Mouse (Mus musculus) midbrain, embryonic 11.5 days (tissue): ENCODE data around the gene Gm7138. TPM values are rescaled to one million over a fixed set of nuclear protein-coding genes. Genes with fewer than 3 reads are reported as not detected.

ENCODE experiments used
- ATAC-seq: fragments of 200-750 bp; cut with Nextera tagmentation; 2 replicates; pipeline ENCODE4 v1.8.0; 2017; ENCODE audit warnings: moderate TSS enrichment, moderate library complexity; ENCODE audit not compliant: low FRiP score
- DNase-seq: peaks from one replicate; pipeline ENCODE4 v3.0.0; 2015; ENCODE audit warnings: low spot score; ENCODE audit errors: missing footprints
- H3K27ac ChIP-seq: fragments of 300-500 bp; sonication (generic); 2 replicates; pipeline ENCODE4 v1.5.1; 2014; ENCODE audit warnings: low read depth, low read length
- H3K27me3 ChIP-seq: fragments of 300-500 bp; sonication (generic); 2 replicates; pipeline ENCODE4 v1.6.1; 2014; ENCODE audit warnings: mild to moderate bottlenecking, low read length, moderate library complexity, mixed read lengths; ENCODE audit not compliant: control insufficient read depth, insufficient read depth
- H3K36me3 ChIP-seq: fragments of 300-500 bp; sonication (generic); 2 replicates; pipeline ENCODE4 v1.6.1; 2014; ENCODE audit warnings: mild to moderate bottlenecking, low read length, moderate library complexity, mixed read lengths; ENCODE audit not compliant: control insufficient read depth, insufficient read depth
- H3K4me1 ChIP-seq: fragments of 300-500 bp; sonication (generic); 2 replicates; pipeline ENCODE4 v1.6.1; 2014; ENCODE audit warnings: low read length; ENCODE audit not compliant: control insufficient read depth, insufficient read depth
- H3K4me2 ChIP-seq: fragments of 300-500 bp; sonication (generic); 2 replicates; pipeline ENCODE4 v1.6.1; 2014; ENCODE audit warnings: mild to moderate bottlenecking, moderate library complexity
- H3K4me3 ChIP-seq: fragments of 300-500 bp; sonication (generic); 2 replicates; pipeline ENCODE4 v1.5.1; 2014; ENCODE audit warnings: low read depth, low read length
- H3K9ac ChIP-seq: fragments of 300-500 bp; sonication (generic); 2 replicates; pipeline ENCODE4 v1.6.1; 2014; ENCODE audit warnings: low read length
- H3K9me3 ChIP-seq: fragments of 300-500 bp; sonication (generic); 2 replicates; pipeline ENCODE4 v1.6.1; 2016; ENCODE audit warnings: low read length; ENCODE audit not compliant: control insufficient read depth
- WGBS: fragments of 180-500 bp; shearing (Covaris S2); extraction: QIAGEN DNeasy Blood & Tissue Kit; methylation state at CpG from one replicate; pipeline ENCODE4 v1.1.7; 2014; 5-methylcytosine and 5-hydroxymethylcytosine counted together
- polyA plus RNA-seq: library from polyadenylated mRNA; unstranded; fragments of >200 nt; fragmentation: Nextera tagmentation; extraction: Ambion mirVana; gene quantifications from 2 replicates; pipeline ENCODE4 v1.2.1, GENCODE M21; 2014

Gm7138 gene
- polyA plus RNA-seq, 1 experiment from 2014 or later, result not detected

- DNase-seq (no peak), ATAC-seq (no peak)
- Histone ChIP-seq H3K27me3 (no peaks in the 10 kb centered on the region), H3K4me3 (no peak overlapping the region), H3K27ac (no peak overlapping the region), H3K36me3 (no peaks in the 10 kb centered on the region), H3K4me2 (no peak overlapping the region), H3K9ac (no peak overlapping the region), H3K9me3 (no peaks in the 10 kb centered on the region), H3K4me1 (no peaks in the 10 kb centered on the region)
- 63% methylated on average over 4 of the region's 4 CpGs for WGBS
These were observed 48.5 kb downstream of the Gm7138 start for GRCm38 (mm10) chr10:77728280-77728679.

Other genes starting within 250 kb of the Gm7138 start
- 0.57 and 0.59 TPM in 2 replicates for gene Itgb2, start 246.7 kb downstream of the Gm7138 start, polyA plus RNA-seq
- 68.5 and 73.2 TPM in 2 replicates for gene Pttg1ip, start 195.2 kb downstream of the Gm7138 start, polyA plus RNA-seq
- gene Sumo3, start 170.8 kb downstream of the Gm7138 start, polyA plus RNA-seq, result 338 and 353 TPM in 2 replicates
- gene Gm49325, start 170.7 kb downstream of the Gm7138 start, polyA plus RNA-seq, result 2.4 TPM in 1 of 2 replicates, not detected in the other
- 42.8 and 47.6 TPM in 2 replicates for gene Ube2g2, start 154.7 kb downstream of the Gm7138 start, polyA plus RNA-seq
- 0.72 and 1.2 TPM in 2 replicates for gene Tspear, start 90.4 kb downstream of the Gm7138 start, polyA plus RNA-seq
- not detected in 2 replicates for gene Gm19402, start 86.2 kb downstream of the Gm7138 start, polyA plus RNA-seq
- gene Gm9508, start 79.7 kb downstream of the Gm7138 start, polyA plus RNA-seq, result not detected in 2 replicates
- gene Gm10272, start 70.3 kb downstream of the Gm7138 start, polyA plus RNA-seq, result not detected in 2 replicates
- not detected in 2 replicates for gene Gm10024, start 65.5 kb downstream of the Gm7138 start, polyA plus RNA-seq
- not detected in 2 replicates for gene Gm10142, start 61.1 kb downstream of the Gm7138 start, polyA plus RNA-seq
- gene Krtap12-1, start 56.3 kb downstream of the Gm7138 start, polyA plus RNA-seq, result not detected in 2 replicates
- gene Gm10100, start 50.5 kb downstream of the Gm7138 start, polyA plus RNA-seq, result not detected in 2 replicates
- gene Gm18596, start 34.3 kb downstream of the Gm7138 start, polyA plus RNA-seq, result not detected in 2 replicates
- not detected in 2 replicates for gene Gm9736, start 25.6 kb downstream of the Gm7138 start, polyA plus RNA-seq
- not detected in 2 replicates for gene Gm3233, start 17.3 kb downstream of the Gm7138 start, polyA plus RNA-seq
- gene Gm3238, start 5.6 kb downstream of the Gm7138 start, polyA plus RNA-seq, result not detected in 2 replicates
- gene Gm3250, start 5.6 kb upstream of the Gm7138 start, polyA plus RNA-seq, result not detected in 2 replicates
- gene Gm7137, start 11.3 kb upstream of the Gm7138 start, polyA plus RNA-seq, result not detected in 2 replicates
- gene Gm9639, start 18.1 kb upstream of the Gm7138 start, polyA plus RNA-seq, result not detected in 2 replicates
- gene Gm19668, start 22.2 kb upstream of the Gm7138 start, polyA plus RNA-seq, result not detected in 2 replicates
- not detected in 2 replicates for gene Gm9507, start 34.9 kb upstream of the Gm7138 start, polyA plus RNA-seq
- not detected in 2 replicates for gene Gm2696, start 37.7 kb upstream of the Gm7138 start, polyA plus RNA-seq
- not detected in 2 replicates for gene Krtap10-4, start 50.2 kb upstream of the Gm7138 start, polyA plus RNA-seq
- gene Krtap10-10, start 59.0 kb upstream of the Gm7138 start, polyA plus RNA-seq, result not detected in 2 replicates
- not detected in 2 replicates for gene Gm36176, start 69.9 kb upstream of the Gm7138 start, polyA plus RNA-seq
- not detected in 2 replicates for gene Gm10318, start 75.9 kb upstream of the Gm7138 start, polyA plus RNA-seq
- not detected in 2 replicates for gene Gm3285, start 85.0 kb upstream of the Gm7138 start, polyA plus RNA-seq
- gene Lrrc3, start 125.6 kb upstream of the Gm7138 start, polyA plus RNA-seq, result 2.7 and 2.8 TPM in 2 replicates
- 0.75 and 1.5 TPM in 2 replicates for gene Trpm2, start 193.6 kb upstream of the Gm7138 start, polyA plus RNA-seq
- gene 1810043G02Rik, start 201.6 kb upstream of the Gm7138 start, polyA plus RNA-seq, result 32.3 and 36.5 TPM in 2 replicates
- 96.9 and 103 TPM in 2 replicates for gene Pfkl, start 233.1 kb upstream of the Gm7138 start, polyA plus RNA-seq